Mouse (Mus musculus) lung, postnatal 14 days (tissue): Measurements from ENCODE around the gene Pln.

ENCODE experiments used
- DNase-seq: peaks from one replicate; pipeline ENCODE4 v3.0.0; 2021

Gene Pln

DNA sequence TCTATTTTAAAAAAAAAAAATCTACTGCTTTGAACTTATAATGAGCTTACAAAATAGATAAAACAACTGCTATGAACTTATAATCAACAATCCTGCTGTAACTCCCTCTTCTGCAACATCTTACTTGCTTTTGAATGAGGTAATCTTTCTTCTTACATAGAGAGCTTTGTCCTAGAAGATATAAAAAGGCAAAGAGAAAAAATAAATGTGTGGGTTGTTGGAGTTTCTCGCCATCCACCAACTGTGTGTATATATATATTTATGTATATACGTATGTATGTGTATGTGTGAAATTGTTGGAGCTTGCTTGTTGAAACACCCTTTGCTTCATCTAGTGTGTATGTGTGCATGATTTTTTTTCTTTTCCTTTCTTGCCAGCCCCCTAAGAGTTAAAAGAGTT, 29.8 kb downstream of the Pln start:
- no peak for DNase-seq

DNA sequence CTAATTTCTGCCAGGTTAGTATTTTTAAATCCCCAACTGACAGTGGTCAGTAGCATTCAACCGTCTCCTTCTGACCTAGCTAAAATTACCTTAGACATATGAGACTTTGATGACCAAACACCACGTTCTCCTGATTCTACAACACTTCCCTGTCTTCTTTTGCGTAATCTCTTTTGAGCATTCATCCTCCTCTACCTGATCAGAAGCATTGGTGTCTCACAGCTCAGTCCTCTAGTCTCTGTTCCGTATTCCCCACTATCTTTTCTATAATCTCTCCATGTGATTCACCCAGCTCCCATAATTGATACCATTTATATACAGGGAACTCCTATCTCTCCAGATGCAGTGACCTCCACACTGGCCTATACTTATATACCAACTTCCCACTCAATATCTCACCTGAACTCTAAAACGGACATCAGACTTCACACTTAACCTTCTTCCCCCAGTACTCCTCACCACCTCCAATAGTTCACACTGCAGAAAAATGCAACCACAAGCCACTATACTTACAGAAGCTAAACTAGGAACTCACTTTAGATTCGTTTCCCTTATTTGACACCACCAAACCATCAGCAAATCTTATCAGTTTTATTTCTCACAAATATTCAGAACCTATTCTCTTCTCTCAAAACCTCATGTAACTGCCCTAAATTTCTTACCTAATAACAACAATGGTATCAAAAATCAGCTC, 36.6 kb downstream of the Pln start:
- no peak for DNase-seq

DNA sequence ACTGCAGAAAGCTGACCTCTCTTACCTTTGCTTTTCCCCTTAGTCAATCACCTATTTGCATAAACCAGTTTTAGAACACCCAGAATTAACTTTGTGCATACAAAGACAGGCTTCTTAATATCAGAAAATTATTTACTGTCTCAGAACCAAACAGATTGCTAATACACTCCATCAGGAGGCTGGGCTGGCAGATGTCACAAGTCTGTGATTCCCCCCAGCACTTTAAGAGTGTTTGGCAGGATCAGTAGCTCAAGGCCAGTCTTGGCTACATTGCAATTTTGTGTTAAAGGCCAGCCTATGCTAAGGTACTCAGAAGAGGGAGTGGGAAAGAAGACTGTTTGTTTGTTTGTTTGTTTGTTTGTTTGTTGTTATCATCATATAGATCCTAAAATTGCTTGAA, 39.6 kb downstream of the Pln start:
- DNase-seq: no peak

GRCm38 (mm10) chr10:53378296-53378695, 40.8 kb downstream of the Pln start:
- DNase-seq: no peak

GRCm38 (mm10) chr10:53378981-53379708, 41.7 kb downstream of the Pln start:
- DNase-seq: no peak

DNA sequence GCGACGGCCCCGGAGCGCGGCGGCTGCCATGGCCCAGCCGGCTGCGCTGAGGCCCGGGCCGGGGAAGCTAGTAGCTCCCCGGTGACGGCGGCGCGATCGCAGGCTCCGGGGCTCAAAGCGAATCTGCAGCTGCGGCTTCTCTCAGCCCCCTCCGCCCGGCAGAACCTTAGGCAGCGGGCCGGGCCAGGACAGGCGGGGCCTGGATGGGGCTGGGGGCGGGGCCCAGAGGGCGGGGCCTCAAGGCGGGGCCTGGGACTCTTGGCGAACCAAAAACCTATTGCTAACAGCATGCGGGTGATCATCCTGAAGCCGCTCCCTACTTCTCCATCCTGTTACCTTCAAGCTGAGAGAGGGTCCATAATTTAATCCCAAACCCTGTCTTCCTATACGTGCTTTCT, 42.2 kb downstream of the Pln start, which contains the start of gene Cep85l:
Cep85l (minus strand) TSS at position 239 of the 398 bp plus-strand sequence.
- peak; percentile 90 for DNase-seq

GRCm38 (mm10) chr10:53382696-53383365, 45.4 kb downstream of the Pln start:
- DNase-seq: no peak

- DNase-seq: no peak
Measured at GRCm38 (mm10) chr10:53384896-53385295, 47.4 kb downstream of the Pln start.

GRCm38 (mm10) chr10:53385438-53385837, 48.0 kb downstream of the Pln start:
- no peak for DNase-seq

DNA sequence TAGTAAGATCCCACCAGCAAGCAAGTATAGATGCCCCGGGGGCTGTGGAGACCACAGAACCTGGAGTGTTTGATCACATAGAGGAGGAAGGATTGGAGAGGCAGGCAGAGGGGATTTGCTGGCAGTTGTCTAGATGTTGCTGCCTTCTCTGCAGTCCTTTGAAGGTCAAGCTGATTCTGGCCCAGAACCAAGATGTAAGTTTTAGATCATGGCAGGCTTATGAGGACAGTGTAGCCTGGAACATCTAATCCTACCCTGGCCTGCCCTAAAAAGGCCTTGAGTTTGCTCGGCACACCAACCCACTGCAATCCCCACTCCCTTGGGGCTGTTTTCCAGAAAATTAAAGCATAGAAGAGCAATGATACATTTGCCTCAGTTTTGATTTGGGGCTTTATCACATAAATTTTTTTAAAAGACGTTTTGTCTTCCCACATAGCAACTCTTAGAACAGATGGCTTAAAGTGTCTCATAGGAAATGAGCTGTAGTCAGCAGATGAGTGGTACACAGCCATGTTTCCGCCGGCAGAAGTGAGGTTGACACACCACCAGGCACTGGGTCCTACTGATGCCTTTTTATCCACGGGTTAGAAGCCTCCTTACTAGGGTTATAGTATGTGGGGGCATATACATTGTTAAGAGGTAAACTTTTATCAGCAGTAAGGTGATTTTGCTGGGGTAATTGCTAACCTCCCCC, 50.9 kb downstream of the Pln start:
- no peak for DNase-seq

GRCm38 (mm10) chr10:53394923-53395629, 57.6 kb downstream of the Pln start:
- DNase-seq: no peak
